Mouse (Mus musculus): ENCODE results near the gene Gm47995.
"Not testable (repeated sequence)": the region's sequence is repeated elsewhere in the genome, so short reads cannot be mapped to it uniquely, and the experiment has no call there.

The Gm47995 gene

DNA sequence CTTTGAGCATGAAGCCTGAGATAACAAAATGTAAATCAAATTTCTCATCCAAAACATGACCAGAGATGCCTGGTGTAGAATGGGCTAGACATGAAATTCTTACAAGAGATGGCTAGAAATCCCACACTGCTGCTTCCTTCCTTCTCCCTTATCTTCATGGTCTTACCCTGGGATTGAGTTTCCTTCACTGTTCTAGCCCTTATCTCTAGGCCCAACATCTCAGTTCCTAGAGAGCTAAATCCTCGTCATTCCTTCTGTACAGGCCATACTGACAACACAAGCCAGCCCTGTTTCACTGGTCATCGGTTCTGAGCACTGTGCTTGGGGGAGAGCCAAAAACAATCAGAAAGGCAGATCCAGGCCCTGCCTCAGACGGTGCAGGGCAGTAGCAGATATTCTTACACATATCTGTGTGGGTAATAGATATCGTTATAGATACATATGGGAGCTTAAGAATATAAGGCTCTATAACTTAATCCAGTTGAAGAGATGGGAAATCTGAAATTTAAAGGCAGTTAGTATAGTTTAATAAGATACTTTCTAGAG, 11.3 kb upstream of the Gm47995 start:
- peak; percentile 36 for DNase-seq

DNA sequence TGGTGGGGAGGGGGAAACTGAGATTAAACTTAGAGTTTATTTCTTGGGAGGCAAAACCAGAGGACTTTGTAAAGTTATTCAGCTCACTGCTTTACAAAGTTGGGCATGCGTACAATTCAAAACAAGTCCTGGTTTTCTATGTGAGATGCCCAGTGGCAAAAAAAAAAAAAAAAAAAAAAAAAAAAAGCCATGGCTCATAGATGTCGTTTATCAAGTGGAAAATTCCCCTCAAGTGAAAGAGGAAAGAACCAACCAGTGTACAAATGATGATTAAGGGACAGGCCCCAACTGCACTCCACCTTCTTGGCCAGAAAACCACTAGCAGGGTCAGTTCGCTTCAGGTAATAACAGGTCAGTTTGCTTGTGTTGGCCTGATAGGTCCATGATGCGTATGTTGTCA, 9.8 kb upstream of the Gm47995 start:
- no peak for DNase-seq

DNA sequence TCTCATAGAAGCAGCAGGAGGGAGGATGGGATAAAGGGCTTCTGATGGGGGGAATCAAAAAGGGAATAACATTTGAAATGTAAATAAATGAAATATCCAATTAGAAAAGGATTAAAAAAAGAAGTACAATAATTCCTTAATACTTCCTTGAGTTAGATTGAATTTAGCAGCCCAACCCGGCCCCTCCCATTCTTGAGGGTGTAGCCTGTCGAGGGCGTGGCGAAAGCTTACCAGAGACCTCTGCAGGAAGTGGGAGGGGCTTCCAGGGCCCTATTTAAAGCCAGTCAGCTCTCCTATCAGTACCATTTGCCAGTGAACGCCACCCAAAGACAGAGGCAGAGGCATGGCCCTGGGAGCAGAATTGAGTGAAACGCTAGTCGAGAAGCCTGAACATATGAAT, 6.2 kb upstream of the Gm47995 start, which contains the start of gene Gm8947:
Gene Gm8947, plus strand, starts transcription at position 302 of the 400 bp plus-strand sequence.
- DNase-seq: not testable (repeated sequence)

DNA sequence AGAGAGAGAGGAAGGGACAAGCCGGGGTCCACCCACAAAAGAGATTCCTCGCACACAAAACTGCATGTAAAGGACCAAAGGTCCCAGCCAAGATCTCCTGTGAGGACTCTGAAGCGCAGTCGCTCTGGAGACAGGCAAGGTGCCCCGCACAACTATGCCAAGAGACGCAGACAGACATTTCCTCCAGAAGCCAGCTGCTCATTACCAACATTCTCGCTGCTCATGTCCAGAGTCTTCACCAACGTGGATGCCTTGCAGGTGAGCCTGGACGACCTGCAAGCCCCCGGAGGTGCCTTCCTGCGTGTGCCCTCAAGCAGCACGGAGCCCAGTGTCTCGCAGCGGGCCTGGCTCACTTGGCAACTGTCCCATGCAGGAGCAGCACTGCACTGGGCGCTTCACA, 5.5 kb upstream of the Gm47995 start:
- not testable (repeated sequence) for DNase-seq

DNA sequence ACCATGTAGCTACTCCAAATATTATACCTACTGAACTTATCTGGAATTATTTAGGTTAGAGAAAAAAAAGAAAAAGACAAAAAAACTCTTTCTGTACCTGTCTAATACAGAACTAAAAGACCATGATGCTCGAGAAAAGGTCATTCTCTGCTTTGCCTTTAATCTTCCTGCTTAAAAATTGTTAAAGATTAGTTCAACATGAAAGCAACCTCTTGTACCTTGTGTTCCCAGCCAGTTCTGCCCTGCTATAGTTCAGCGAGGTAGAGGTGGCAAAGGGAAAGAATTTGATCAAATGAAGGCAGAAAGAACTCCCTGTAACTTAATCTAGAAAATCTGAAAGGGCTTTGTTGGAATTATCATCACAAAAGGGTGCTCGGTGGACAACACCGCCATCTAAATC, 2.3 kb upstream of the Gm47995 start:
- peak; percentile 64 for DNase-seq

DNA sequence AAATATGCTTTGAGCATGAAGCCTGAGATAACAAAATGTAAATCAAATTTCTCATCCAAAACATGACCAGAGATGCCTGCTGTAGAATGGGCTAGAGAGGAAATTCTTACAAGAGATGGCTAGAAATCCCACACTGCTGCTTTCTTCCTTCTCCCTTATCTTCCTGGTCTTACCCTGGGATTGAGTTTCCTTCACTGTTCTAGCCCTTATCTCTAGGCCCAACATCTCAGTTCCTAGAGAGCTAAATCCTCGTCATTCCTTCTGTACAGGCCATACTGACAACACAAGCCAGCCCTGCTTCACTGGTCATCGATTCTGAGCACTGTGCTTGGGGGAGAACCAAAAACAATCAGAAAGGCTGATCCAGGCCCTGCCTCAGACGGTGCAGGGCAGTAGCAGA, 1.6 kb upstream of the Gm47995 start:
- not testable (repeated sequence) for DNase-seq

DNA sequence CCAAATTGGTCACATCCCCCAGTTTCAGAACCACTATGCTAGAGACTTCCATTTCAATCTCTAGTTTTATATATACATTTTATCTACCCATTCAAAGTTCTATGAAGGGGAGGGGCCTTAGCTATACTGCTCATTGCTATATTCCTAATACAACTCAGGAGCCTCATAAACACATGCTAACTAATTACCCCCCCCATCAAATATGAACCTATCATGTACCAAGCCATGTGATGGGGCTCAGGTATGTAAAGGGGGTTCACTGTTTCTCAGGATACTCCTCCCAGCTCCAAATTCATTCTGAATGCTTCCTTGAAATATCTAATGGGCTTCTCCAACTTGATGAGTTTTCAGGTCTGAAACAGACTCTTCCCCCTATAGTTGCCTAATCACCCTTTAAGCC, 2.4 kb downstream of the Gm47995 start:
- not testable (repeated sequence) for DNase-seq

DNA sequence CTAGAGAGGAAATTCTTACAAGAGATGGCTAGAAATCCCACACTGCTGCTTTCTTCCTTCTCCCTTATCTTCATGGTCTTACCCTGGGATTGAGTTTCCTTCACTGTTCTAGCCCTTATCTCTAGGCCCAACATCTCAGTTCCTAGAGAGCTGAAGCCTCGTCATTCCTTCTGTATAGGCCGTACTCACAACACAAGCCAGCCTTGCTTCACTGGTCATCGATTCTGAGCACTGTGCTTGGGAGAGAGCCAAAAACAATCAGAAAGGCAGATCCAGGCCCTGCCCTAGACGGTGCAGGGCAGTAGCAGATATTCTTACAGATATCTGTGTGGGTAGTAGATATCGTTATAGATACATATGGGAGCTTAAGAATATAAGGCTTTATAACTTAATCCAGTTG, 4.5 kb downstream of the Gm47995 start:
- not testable (repeated sequence) for DNase-seq

DNA sequence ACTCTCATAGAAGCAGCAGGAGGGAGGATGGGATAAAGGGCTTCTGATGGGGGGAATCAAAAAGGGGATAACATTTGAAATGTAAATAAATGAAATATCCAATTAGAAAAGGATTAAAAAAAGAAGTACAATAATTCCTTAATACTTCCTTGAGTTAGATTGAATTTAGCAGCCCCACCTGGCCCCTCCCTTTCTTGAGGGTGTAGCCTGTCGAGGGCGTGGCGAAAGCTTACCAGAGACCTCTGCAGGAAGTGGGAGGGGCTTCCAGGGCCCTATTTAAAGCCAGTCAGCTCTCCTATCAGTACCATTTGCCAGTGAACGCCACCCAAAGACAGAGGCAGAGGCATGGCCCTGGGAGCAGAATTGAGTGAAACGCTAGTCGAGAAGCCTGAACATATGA, 5.6 kb downstream of the Gm47995 start, which contains the start of gene 3110040M04Rik:
Gene 3110040M04Rik, plus strand, starts transcription at position 304 of the 400 bp plus-strand sequence.
- not testable (repeated sequence) for DNase-seq

DNA sequence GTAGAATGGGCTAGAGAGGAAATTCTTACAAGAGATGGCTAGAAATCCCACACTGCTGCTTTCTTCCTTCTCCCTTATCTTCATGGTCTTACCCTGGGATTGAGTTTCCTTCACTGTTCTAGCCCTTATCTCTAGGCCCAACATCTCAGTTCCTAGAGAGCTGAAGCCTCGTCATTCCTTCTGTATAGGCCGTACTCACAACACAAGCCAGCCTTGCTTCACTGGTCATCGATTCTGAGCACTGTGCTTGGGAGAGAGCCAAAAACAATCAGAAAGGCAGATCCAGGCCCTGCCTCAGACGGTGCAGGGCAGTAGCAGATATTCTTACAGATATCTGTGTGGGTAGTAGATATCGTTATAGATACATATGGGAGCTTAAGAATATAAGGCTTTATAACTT, 10.2 kb downstream of the Gm47995 start:
- DNase-seq: not testable (repeated sequence)

DNA sequence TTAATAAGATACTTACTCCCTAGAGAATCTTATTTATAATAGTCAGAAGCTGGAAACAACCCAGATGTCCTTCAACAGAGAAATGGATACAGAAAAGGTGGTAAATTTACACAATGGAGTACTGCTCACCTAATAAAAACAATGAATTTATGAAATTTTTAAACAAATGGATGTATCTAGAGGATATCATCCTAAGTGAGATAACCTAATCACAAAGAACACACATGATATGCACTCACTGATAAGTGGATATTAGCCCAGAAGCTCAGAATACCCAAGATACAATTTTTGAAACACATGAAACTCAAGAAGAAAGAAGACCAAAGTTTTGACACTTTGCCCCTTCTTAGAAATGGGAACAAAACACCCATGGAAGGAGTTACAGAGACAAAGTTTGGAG, 10.7 kb downstream of the Gm47995 start:
- not testable (repeated sequence) for DNase-seq

DNA sequence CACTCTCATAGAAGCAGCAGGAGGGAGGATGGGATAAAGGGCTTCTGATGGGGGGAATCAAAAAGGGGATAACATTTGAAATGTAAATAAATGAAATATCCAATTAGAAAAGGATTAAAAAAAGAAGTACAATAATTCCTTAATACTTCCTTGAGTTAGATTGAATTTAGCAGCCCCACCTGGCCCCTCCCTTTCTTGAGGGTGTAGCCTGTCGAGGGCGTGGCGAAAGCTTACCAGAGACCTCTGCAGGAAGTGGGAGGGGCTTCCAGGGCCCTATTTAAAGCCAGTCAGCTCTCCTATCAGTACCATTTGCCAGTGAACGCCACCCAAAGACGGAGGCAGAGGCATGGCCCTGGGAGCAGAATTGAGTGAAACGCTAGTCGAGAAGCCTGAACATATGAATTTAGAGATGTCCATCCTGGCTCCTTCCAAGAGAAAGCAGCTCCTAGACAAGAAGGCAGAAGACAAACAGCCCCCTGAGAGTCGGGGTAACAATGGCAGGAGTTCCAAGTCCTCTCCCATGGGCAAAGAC, 11.6 kb downstream of the Gm47995 start, which contains the start of gene Gm47996:
Gene Gm47996, plus strand, starts transcription at position 308 of the 532 bp plus-strand sequence.
- DNase-seq: not testable (repeated sequence)

DNA sequence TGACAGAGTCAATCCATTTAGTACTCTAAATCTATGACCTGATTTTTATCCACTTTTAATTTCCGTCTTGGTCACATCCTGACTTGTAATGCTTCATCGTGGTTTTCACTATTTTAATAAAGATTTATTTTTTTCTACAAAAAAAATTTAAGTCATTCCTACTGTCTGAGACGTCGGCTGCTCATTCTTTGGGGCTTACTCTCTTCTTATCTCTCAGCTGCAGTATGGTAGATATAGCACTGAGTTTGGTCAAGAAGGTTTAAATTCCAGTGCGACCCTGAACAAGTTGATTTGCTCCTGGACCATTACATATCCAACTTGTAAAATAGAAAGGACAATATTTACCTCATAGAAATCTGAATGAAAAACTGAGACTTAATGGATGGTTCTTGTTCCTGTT, 13.4 kb downstream of the Gm47995 start:
- not testable (repeated sequence) for DNase-seq

DNA sequence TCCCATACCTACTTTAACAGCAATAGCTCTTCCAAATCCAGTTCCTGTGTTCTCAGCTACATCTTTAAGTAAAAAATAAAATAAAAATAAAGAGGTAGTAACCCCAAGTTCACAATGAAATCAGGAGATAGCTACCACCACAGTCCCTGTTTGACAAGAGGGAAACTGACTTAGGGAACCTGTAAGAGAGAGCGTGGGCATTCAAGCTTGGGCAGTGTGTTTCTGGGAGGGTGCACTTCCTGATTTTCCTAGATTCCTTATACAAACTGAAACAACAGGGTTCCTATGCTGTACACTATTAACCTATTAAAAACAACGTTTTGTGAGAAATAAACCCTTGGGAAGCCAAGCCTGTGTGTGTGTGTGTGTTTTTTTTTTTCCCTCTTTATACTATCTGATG, 16.6 kb downstream of the Gm47995 start:
- DNase-seq: no peak

DNA sequence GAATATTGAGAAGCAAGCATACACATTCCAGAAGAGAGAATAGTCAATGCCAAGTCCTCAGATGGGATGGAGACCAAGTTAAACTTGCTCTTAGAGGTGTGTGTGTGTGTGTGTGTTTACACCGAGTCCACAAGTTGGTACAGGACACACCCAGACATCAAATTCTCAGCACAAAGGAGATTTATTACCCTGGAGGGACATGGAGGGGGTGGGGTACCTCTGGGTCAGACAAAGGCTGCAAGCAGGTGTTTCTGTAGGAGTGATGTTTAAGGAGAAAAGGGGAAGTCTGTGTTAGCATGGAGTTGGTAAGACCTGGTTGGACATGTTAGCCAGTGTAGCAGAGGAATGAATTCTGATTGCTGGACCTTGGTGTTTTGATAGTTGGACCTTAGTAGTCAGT, 17.7 kb downstream of the Gm47995 start:
- DNase-seq: no peak

DNA sequence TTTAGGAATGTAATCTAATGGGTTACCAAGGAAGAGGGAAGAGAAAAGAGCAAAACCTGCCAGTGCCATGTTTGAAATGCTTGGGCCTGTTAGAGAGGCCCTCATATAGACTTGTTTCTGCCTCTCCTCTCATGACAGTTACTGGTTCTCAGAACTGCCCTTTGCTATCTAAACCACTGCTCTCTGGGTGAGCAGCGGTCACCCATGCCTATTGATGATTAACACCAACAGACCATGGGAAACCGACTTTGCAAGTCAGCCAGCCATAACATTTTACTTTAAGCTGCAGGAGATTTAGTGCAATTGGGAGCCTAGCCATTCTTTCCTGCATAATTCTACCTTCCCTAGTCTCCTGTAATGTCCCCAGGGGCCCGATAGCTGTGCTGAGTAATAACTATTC, 18.2 kb downstream of the Gm47995 start:
- DNase-seq: peak; percentile 90

DNA sequence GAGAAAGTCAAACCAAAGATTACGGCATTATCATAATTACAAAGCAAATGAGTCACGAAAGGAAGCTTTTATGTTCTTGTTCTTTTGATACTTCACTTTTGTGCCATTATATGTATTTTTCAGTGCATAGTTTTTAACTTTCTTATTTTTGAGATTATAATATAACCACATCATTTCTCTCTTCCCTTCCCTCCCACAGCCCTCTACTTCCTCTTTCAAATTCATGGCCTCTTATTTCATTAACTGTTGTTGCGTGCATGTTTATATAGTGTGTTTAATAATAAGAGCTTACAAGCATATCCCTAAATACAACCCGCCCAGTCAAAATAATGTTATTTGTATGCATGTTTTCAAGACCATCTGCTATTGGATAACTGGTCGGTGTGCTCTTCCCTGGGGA, 20.8 kb downstream of the Gm47995 start:
- no peak for DNase-seq

DNA sequence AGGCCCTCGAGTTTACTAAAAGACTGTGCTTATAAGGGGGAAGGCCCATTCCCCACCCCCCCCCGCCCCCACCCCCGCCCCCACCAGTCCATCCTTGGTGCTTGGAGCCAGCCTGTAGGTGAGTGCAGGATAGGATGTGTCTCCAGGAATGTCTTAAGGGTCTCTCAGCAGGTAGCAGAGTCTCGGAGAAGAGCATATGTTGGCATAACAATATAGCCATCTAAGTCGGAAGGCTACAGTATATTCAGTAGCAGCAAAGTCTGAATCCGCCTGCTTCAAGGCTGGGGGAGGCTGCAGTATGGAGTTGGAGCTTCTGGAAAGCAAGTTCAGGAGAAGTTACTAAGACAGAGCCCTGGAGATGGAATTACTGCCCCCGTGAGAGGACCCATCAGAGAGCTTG, 21.9 kb downstream of the Gm47995 start:
- DNase-seq: no peak

DNA sequence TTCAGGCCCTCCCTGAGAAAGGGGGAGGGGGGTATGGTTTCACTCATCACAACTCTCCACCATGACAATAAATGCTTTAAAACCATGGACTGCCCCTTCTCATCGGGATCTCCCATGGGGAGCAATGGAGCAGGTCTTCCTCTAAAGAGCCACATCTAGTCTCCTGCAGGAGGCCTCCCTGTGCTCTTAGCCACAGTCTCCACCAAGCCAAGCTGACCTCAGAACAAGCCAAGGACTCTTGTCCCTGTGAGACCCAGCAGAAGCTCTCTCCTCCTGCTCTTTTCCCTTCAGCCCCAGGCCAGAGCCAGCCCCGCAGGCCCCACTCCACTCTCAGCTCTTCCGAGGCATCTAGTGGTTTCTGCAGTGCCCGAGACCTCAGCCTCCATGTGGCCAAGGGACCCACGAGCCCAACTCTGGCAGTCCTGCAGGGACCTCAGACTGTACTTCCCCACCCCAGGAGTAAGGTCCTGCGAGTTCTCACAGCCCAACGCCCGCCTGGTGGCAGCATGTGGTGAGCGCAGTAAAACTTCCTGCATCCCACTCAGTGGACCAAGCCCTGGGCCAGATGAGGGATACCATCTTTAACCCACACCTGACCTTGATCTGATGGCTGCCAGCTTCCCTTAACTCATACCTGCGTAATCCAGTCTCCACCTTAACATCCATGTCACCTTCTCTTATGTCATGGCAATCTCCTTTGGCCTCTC, 24.5 kb downstream of the Gm47995 start:
- no peak for DNase-seq

DNA sequence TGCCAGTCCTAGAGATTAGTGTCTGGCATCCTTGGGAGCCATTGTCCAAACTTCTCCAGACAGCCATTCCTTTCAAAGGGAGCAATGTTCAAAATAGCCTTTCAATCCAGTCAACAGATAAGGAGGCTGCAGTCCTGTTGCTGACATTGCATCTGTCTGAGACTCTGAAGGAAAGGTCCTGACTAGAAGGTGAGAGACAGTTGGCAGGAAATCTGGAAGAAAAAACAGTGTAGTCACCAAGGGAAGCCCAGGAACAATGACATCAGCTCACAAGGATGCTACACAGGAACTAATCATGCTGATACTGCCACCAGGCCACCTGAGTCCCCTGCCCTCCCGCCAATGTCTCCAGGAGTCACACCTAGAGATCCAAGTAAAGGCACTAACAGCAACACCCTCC, 25.1 kb downstream of the Gm47995 start:
- no peak for DNase-seq

DNA sequence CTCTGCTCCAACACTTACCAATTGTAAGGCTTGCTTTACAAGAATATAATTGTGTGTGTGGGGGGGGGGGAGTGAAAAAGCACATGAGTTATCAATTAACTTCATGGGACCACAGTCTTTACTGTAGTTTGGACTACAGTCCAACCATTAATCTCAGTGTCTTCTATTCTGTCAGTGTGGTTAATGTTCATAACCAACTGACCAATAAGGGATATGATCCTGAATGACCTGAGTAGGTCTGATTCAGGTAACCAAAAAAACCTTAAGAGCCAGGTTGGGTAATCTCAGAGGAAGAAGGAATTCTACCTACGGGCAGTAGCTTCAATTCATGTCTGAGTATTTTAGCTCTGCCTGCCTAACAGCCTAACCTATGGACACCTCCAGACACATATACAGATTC, 26.3 kb downstream of the Gm47995 start:
- peak; percentile 71 for DNase-seq

DNA sequence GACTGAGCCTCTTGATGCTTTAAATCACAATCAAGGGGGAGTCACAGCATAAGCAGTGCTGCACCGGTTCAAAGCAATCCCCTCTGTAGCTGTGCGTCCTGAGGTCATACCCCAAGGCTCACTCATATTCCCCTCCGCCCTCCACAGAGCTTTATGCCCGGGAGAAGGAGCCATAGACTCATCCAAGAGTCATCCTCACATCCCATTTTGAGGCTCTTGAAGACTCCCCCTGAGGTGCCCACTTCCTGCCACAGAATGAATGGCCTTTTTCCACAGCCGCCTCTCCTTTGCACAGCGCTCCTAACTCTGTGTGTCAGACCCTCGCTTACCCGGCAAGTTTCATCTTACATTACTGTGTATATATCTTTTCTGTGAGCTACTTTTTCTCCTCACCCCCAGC, 29.3 kb downstream of the Gm47995 start:
- no peak for DNase-seq

DNA sequence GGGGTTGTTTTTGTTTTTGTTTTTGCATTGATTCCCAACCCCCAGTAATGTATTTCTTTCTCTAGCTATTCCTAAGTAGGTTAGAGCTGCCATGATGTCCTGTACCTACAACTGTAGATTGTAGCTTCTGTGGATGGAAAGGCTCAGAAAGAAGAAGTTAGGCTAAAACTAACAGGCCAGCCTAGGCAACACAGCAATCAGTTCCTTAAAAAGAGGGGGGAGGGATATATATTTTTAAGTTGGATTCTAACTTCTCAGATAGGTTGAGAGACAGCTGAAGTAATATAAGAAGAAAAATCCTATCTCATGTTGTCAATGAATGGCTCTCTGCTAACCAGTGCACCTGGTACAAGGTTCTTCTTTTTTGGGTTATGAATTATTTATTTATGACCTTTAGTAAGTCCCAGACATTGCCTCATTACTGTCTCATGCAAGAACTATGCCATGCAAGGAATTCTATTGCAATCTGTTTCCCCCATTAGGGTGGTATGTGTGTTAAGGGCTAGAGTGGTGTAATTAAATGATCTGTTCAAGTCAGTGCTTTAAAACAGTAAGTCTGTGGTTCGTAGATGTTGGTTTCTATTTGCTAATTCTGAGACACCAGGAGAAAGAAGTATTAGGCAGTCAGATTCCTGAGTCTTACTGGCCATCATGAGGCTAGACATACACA, 30.2 kb downstream of the Gm47995 start:
- peak; percentile 31 for DNase-seq

DNA sequence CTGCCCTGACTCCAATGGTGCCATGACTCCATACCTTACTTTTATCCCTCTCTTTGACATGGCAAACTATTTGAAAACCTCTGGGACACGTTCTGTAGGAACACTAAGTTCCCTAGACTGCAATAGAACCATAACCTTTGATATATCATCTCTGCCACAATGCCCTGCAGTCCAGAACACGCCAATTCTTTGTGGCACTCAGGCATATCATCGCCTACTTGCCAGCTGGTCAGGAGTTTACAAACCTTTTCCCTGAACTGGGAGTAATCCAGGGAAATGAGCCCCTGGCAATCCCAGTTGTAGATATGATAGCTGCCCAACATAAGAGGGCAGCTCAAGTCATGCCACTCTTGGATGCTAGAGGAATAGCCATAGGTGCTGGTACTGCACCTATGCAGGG, 34.1 kb downstream of the Gm47995 start:
- peak; percentile 62 for DNase-seq

Data from kidney, adult 9 months (tissue).